Mouse (Mus musculus): Measurements from ENCODE around the gene Bicral.

GRCm38 (mm10) chr17:46776087-46776486 lies 82.2 kb downstream of the Bicral start:
- TF ChIP-seq POLR2A (IDR thresholded peaks at IDR 0.05; ENCODE audit: borderline replicate concordance, extremely low read depth, low read depth, low read length): no peak
- TF ChIP-seq CTCF (IDR thresholded peaks at IDR 0.05; ENCODE audit: insufficient read depth, low read length): no peak
